Mouse (Mus musculus) small intestine, adult 2 months (tissue): ENCODE results near the gene Camk2n2. TPM values are rescaled to one million over a fixed set of nuclear protein-coding genes. Genes with fewer than 3 reads are reported as not detected.
A peak's percentile ranks its signal among the peaks of the same experiment; 100 is the strongest.

ENCODE experiments used
- H3K27ac ChIP-seq: fragments of 200-500 bp; 2 replicates; pipeline ENCODE4 v1.5.1; 2012; ENCODE audit warnings: low read depth, low read length, control low read depth, inconsistent platforms; ENCODE audit not compliant: insufficient read depth
- H3K27me3 ChIP-seq: fragments of 200-500 bp; 2 replicates; pipeline ENCODE4 v1.6.1; 2012; ENCODE audit warnings: mild to moderate bottlenecking, moderate library complexity, low read length, inconsistent platforms; ENCODE audit not compliant: control insufficient read depth, insufficient read depth
- H3K36me3 ChIP-seq: fragments of 200-500 bp; 2 replicates; pipeline ENCODE4 v1.6.1; 2012; ENCODE audit warnings: mild to moderate bottlenecking, low read length, control low read depth, inconsistent platforms; ENCODE audit not compliant: control insufficient read depth, insufficient read depth
- H3K4me1 ChIP-seq: fragments of 200-500 bp; 2 replicates; pipeline ENCODE4 v1.6.1; 2012; ENCODE audit warnings: low read length, inconsistent platforms, mixed read lengths; ENCODE audit not compliant: control insufficient read depth, insufficient read depth, insufficient read length
- H3K4me3 ChIP-seq: fragments of 200-500 bp; 2 replicates; pipeline ENCODE4 v1.5.1; 2012; ENCODE audit warnings: low read depth, mild to moderate bottlenecking, control low read depth, inconsistent platforms, low read length, moderate library complexity
- CTCF ChIP-seq: fragments of 200-500 bp; IDR thresholded peaks from 2 replicates; pipeline ENCODE4 v1.5.1; 2012; ENCODE audit warnings: low read depth, mild to moderate bottlenecking, control low read depth, inconsistent platforms, low read length, moderate library complexity, mixed read lengths; ENCODE audit not compliant: insufficient replicate concordance, insufficient read length; ENCODE audit errors: extremely low read depth
- POLR2A ChIP-seq: fragments of 200-500 bp; IDR thresholded peaks from 2 replicates; pipeline ENCODE4 v1.6.1; 2012; ENCODE audit warnings: low read depth, mild to moderate bottlenecking, control low read depth, inconsistent platforms, low read length, moderate library complexity
- WGBS: fragments of 180-500 bp; shearing (Covaris S2); methylation state at CpG from one replicate; pipeline ENCODE4 v1.1.7; 2018; 5-methylcytosine and 5-hydroxymethylcytosine counted together
- polyA plus RNA-seq: library from polyadenylated mRNA; depleted of rRNA; stranded (reverse); fragments of >200 nt; gene quantifications from 2 replicates; pipeline ENCODE4 v1.2.3, GENCODE M21; 2012; rRNA removed

The Camk2n2 gene
- polyA plus RNA-seq, 1 experiment: 6.7 TPM

DNA sequence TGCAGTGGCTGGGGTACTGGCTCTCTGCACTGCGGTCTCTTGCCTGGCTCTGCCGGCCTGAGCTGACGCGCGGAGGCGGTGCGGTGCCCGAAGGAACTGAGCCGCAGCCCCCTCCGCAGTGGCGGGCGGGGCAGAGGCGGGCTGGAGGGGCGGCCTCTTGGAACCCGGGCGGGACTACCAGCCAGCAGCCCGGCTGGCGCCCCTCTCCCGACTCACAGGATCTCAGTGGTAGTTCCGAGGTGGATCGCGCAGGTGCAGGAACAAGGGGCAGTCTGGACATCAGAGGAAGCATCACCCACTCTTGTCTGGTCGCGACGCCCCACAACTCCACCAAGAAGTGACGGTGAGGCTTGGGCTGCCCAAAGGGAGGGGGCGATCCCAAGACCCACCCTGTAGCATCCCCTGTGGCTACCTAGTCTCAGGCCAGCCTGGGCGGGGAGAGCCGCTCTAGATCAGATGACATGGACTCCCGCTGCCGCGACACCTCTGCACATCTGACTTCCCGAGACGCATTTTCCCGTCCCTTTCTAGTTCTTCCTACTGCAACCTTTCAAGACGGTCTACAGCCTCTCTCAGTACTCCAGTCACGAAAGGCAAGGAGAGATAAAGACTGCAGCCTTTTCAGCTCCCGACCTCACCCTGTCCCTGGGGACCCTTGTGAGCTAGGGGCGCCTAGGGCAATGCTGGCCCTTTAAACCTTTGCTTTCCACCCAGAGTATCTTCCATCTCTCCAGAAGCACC, 31.0 kb downstream of the Camk2n2 start:
- Histone ChIP-seq H3K4me1 (peaks cover 11% of the 10 kb centered on the region), H3K27ac (no peak overlapping the region), H3K4me3 (peak overlapping the region; percentile 42), H3K27me3 (peaks cover 40% of the 10 kb centered on the region), H3K36me3 (no peaks in the 10 kb centered on the region)
- TF ChIP-seq CTCF: no peak
- TF ChIP-seq POLR2A: no peak
- under 1% methylated on average over 39 of the region's 39 CpGs for WGBS

DNA sequence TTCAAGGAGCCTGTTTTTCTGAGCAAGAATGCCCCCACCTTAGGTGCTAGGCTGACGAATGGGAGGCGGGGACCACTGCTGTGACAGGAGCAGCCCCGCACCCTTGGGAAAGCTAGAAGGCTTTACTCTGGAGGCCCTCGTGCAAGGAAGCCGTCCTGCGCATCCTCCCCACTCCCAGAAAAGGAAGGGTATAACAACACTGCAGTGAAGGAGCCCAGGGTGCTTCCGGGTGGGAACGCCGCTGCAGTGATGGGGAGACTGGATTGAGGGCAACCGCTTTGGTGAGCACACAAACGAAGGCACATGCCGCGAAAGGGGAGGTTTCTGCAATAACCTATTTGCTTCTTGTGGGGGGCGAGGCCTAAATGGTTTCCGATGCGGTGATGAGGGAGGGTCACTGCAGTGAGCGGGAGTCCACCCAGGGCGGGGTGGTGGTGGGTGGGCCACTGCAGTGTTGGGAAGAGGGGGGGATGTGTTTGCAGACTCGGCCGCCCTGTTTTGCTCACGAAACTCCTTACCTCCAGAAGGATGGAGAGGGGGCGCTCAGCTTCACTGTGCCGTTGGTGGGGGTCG, 31.6 kb downstream of the Camk2n2 start, which contains the start of gene Vwa5b2:
Vwa5b2 (plus strand) TSS at position 106 of the 573 bp plus-strand sequence.
- H3K4me3 ChIP-seq: peak within 1 kb of the TSS; percentile 42
- H3K27ac ChIP-seq: no peak within 1 kb of the TSS
- TF ChIP-seq CTCF: no peak
- TF ChIP-seq POLR2A: no peak
- WGBS: 5% methylated on average over 24 of the region's 24 CpGs
- H3K36me3 ChIP-seq: no peaks in the 10 kb centered on the region
- peaks cover 40% of the 10 kb centered on the region for H3K27me3 ChIP-seq
- peaks cover 10% of the 10 kb centered on the region for H3K4me1 ChIP-seq

Other genes starting within 250 kb of the Camk2n2 start
- gene Abcc5, start 194.9 kb downstream of the Camk2n2 start, polyA plus RNA-seq: 17.7 and 19.1 TPM in 2 replicates
- 11.7 and 16.1 TPM in 2 replicates for gene Eif2b5, start 122.5 kb downstream of the Camk2n2 start, polyA plus RNA-seq
- 33.8 and 52.4 TPM in 2 replicates for gene Dvl3, start 104.3 kb downstream of the Camk2n2 start, polyA plus RNA-seq
- gene Ap2m1, start 85.8 kb downstream of the Camk2n2 start, polyA plus RNA-seq: 177 and 508 TPM in 2 replicates
- 10.0 and 15.0 TPM in 2 replicates for gene Abcf3, start 72.7 kb downstream of the Camk2n2 start, polyA plus RNA-seq
- 4.6 and 6.8 TPM in 2 replicates for gene Vwa5b2, start 31.8 kb downstream of the Camk2n2 start, polyA plus RNA-seq
- gene Eef1akmt4, start 9.7 kb downstream of the Camk2n2 start, polyA plus RNA-seq: 6.6 and 7.2 TPM in 2 replicates
- 0.08 TPM in 1 of 2 replicates, not detected in the other for gene Gm49333, start 9.7 kb downstream of the Camk2n2 start, polyA plus RNA-seq
- gene Alg3, start 9.6 kb downstream of the Camk2n2 start, polyA plus RNA-seq: 16.8 and 18.6 TPM in 2 replicates
- 0.19 and 0.42 TPM in 2 replicates for gene Ece2, start 8.5 kb upstream of the Camk2n2 start, polyA plus RNA-seq
- 24.5 and 45.0 TPM in 2 replicates for gene Psmd2, start 30.4 kb upstream of the Camk2n2 start, polyA plus RNA-seq
- gene Eif4g1, start 47.0 kb upstream of the Camk2n2 start, polyA plus RNA-seq: 213 and 340 TPM in 2 replicates
- gene Fam131a, start 72.0 kb upstream of the Camk2n2 start, polyA plus RNA-seq: 2.5 and 3.9 TPM in 2 replicates
- 4.3 and 10.6 TPM in 2 replicates for gene Polr2h, start 96.4 kb upstream of the Camk2n2 start, polyA plus RNA-seq
- gene Clcn2, start 96.5 kb upstream of the Camk2n2 start, polyA plus RNA-seq: 102 and 218 TPM in 2 replicates
- 2.2 and 3.3 TPM in 2 replicates for gene Chrd, start 111.8 kb upstream of the Camk2n2 start, polyA plus RNA-seq
- gene Thpo, start 113.2 kb upstream of the Camk2n2 start, polyA plus RNA-seq: 2.0 and 4.0 TPM in 2 replicates